Mouse (Mus musculus): ENCODE measurements around the gene Dusp6. TPM values are rescaled to one million over a fixed set of nuclear protein-coding genes. Genes with fewer than 3 reads are reported as not detected.

The Dusp6 gene
- polyA plus RNA-seq, 1 experiment from 2014 or later = 72.1 TPM

- Histone ChIP-seq H3K27me3 (no peaks in the 10 kb centered on the region), H3K4me1 (peaks cover 23% of the 10 kb centered on the region), H3K9me3 (no peaks in the 10 kb centered on the region), H3K4me3 (no peak overlapping the region), H3K4me2 (replicated peaks) (no peak overlapping the region), H3K27ac (no peak overlapping the region), H3K9ac (no peak overlapping the region), H3K36me3 (no peaks in the 10 kb centered on the region)
- 92% methylated on average over 9 of the region's 9 CpGs for WGBS
- ATAC-seq (ENCODE audit: low FRiP score, low read depth) = no peak
Measured at GRCm38 (mm10) chr10:99235081-99235480, 27.9 kb upstream of the Dusp6 start.

- Histone ChIP-seq H3K9ac (no peak overlapping the region), H3K4me3 (no peak overlapping the region), H3K27me3 (no peaks in the 10 kb centered on the region), H3K9me3 (no peaks in the 10 kb centered on the region), H3K27ac (peak overlapping the region; percentile 65; the same call in 1 of the 2 replicates), H3K36me3 (no peaks in the 10 kb centered on the region), H3K4me1 (peaks cover 35% of the 10 kb centered on the region), H3K4me2 (replicated peaks) (no peak overlapping the region)
- ATAC-seq (ENCODE audit: low FRiP score, low read depth) = no peak
- 66% methylated on average over 11 of the region's 11 CpGs for WGBS
Measured at GRCm38 (mm10) chr10:99237205-99237832, 25.7 kb upstream of the Dusp6 start.

- H3K4me1 ChIP-seq = peaks cover 47% of the 10 kb centered on the region
- H3K36me3 ChIP-seq = no peaks in the 10 kb centered on the region
- 46% methylated on average over 11 of the region's 11 CpGs for WGBS
- H3K9ac ChIP-seq = no peak overlapping the region
- H3K4me3 ChIP-seq = no peak overlapping the region
- H3K4me2 ChIP-seq (replicated peaks) = no peak overlapping the region
- no peaks in the 10 kb centered on the region for H3K27me3 ChIP-seq
- no peak overlapping the region for H3K27ac ChIP-seq
- H3K9me3 ChIP-seq = no peaks in the 10 kb centered on the region
- no peak for ATAC-seq (ENCODE audit: low FRiP score, low read depth)
Measured at GRCm38 (mm10) chr10:99238537-99238936, 24.5 kb upstream of the Dusp6 start.

- no peaks in the 10 kb centered on the region for H3K9me3 ChIP-seq
- H3K27me3 ChIP-seq = no peaks in the 10 kb centered on the region
- no peak overlapping the region for H3K4me3 ChIP-seq
- H3K36me3 ChIP-seq = no peaks in the 10 kb centered on the region
- WGBS = 58% methylated on average over 7 of the region's 7 CpGs
- H3K4me1 ChIP-seq = peaks cover 56% of the 10 kb centered on the region
- no peak for ATAC-seq (ENCODE audit: low FRiP score, low read depth)
- no peak overlapping the region for H3K27ac ChIP-seq
- no peak overlapping the region for H3K9ac ChIP-seq
- 0 out of 2 replicates have a peak overlapping the region, but pooled peaks have one; percentile 4 for H3K4me2 ChIP-seq (replicated peaks)
Measured at GRCm38 (mm10) chr10:99241284-99241828, 21.7 kb upstream of the Dusp6 start.

- Histone ChIP-seq H3K4me1 (peaks cover 53% of the 10 kb centered on the region), H3K27me3 (no peaks in the 10 kb centered on the region), H3K9ac (no peak overlapping the region), H3K4me3 (no peak overlapping the region), H3K27ac (peak overlapping the region; percentile 44; the same call in 1 of the 2 replicates), H3K9me3 (no peaks in the 10 kb centered on the region), H3K4me2 (replicated peaks) (peak overlapping the region; percentile 4; the same call in 1 of the 2 replicates), H3K36me3 (no peaks in the 10 kb centered on the region)
- 0 out of 2 replicates have a peak, but pooled peaks have one; percentile 14 for ATAC-seq (ENCODE audit: low FRiP score, low read depth)
- 54% methylated on average over 16 of the region's 16 CpGs for WGBS
Measured at GRCm38 (mm10) chr10:99241829-99242711, 21.0 kb upstream of the Dusp6 start.

- Histone ChIP-seq H3K4me2 (replicated peaks) (no peak overlapping the region), H3K27me3 (no peaks in the 10 kb centered on the region), H3K9ac (no peak overlapping the region), H3K36me3 (no peaks in the 10 kb centered on the region), H3K27ac (peak overlapping the region; percentile 44; the same call in 1 of the 2 replicates), H3K4me3 (no peak overlapping the region), H3K4me1 (peaks cover 49% of the 10 kb centered on the region), H3K9me3 (no peaks in the 10 kb centered on the region)
- ATAC-seq (ENCODE audit: low FRiP score, low read depth) = no peak
- WGBS = 56% methylated on average over 10 of the region's 10 CpGs
Measured at GRCm38 (mm10) chr10:99242721-99243120, 20.3 kb upstream of the Dusp6 start.

GRCm38 (mm10) chr10:99243907-99244489 lies 19.0 kb upstream of the Dusp6 start:
- Histone ChIP-seq H3K9ac (no peak overlapping the region), H3K9me3 (no peaks in the 10 kb centered on the region), H3K4me3 (no peak overlapping the region), H3K4me2 (replicated peaks) (no peak overlapping the region), H3K4me1 (peaks cover 42% of the 10 kb centered on the region), H3K27ac (no peak overlapping the region), H3K36me3 (no peaks in the 10 kb centered on the region), H3K27me3 (no peaks in the 10 kb centered on the region)
- no peak for ATAC-seq (ENCODE audit: low FRiP score, low read depth)
- 39% methylated on average over 5 of the region's 5 CpGs for WGBS

- H3K4me2 ChIP-seq (replicated peaks) = no peak overlapping the region
- ATAC-seq (ENCODE audit: low FRiP score, low read depth) = no peak
- 39% methylated on average over 7 of the region's 7 CpGs for WGBS
- peaks cover 34% of the 10 kb centered on the region for H3K4me1 ChIP-seq
- H3K9me3 ChIP-seq = no peaks in the 10 kb centered on the region
- H3K27me3 ChIP-seq = no peaks in the 10 kb centered on the region
- H3K9ac ChIP-seq = no peak overlapping the region
- no peaks in the 10 kb centered on the region for H3K36me3 ChIP-seq
- H3K27ac ChIP-seq = no peak overlapping the region
- H3K4me3 ChIP-seq = no peak overlapping the region
Measured at GRCm38 (mm10) chr10:99244655-99245260, 18.3 kb upstream of the Dusp6 start.

GRCm38 (mm10) chr10:99246797-99247508 lies 16.1 kb upstream of the Dusp6 start:
- ATAC-seq (ENCODE audit: low FRiP score, low read depth) = no peak
- no peak overlapping the region for H3K27ac ChIP-seq
- H3K9ac ChIP-seq = no peak overlapping the region

GRCm38 (mm10) chr10:99250874-99251281 lies 12.2 kb upstream of the Dusp6 start:
- H3K27ac ChIP-seq = no peak overlapping the region
- no peaks in the 10 kb centered on the region for H3K36me3 ChIP-seq
- no peaks in the 10 kb centered on the region for H3K9me3 ChIP-seq
- no peak for ATAC-seq (ENCODE audit: low FRiP score, low read depth)
- WGBS = 75% methylated on average over 11 of the region's 11 CpGs
- H3K9ac ChIP-seq = no peak overlapping the region
- H3K4me3 ChIP-seq = no peak overlapping the region
- H3K4me1 ChIP-seq = no peaks in the 10 kb centered on the region
- H3K4me2 ChIP-seq (replicated peaks) = no peak overlapping the region
- no peaks in the 10 kb centered on the region for H3K27me3 ChIP-seq

More at GRCm38 (mm10) chr10:99246797-99247508, 16.1 kb upstream of the Dusp6 start:
- H3K4me3 ChIP-seq = no peak overlapping the region
- no peaks in the 10 kb centered on the region for H3K27me3 ChIP-seq
- 87% methylated on average over 20 of the region's 20 CpGs for WGBS
- H3K4me2 ChIP-seq (replicated peaks) = no peak overlapping the region
- H3K9me3 ChIP-seq = no peaks in the 10 kb centered on the region
- H3K4me1 ChIP-seq = peaks cover 24% of the 10 kb centered on the region
- no peaks in the 10 kb centered on the region for H3K36me3 ChIP-seq

GRCm38 (mm10) chr10:99253412-99253811 lies 9.6 kb upstream of the Dusp6 start:
- Histone ChIP-seq H3K4me2 (replicated peaks) (no peak overlapping the region), H3K4me1 (no peaks in the 10 kb centered on the region), H3K9me3 (no peaks in the 10 kb centered on the region), H3K27me3 (no peaks in the 10 kb centered on the region), H3K4me3 (no peak overlapping the region), H3K9ac (no peak overlapping the region), H3K36me3 (no peaks in the 10 kb centered on the region), H3K27ac (no peak overlapping the region)
- 85% methylated on average over 2 of the region's 2 CpGs for WGBS
- ATAC-seq (ENCODE audit: low FRiP score, low read depth) = no peak

Measured in limb, embryonic 13.5 days (tissue).